Mouse (Mus musculus) spleen, embryonic (tissue): ENCODE measurements around the gene AC124502.3.
"Not testable (repeated sequence)": the region's sequence is repeated elsewhere in the genome, so short reads cannot be mapped to it uniquely, and the experiment has no call there.

Experiments used
- CTCF ChIA-PET: fragments of 350-600 bp; sonication (Branson Sonifier 250); formaldehyde crosslinking; loops from one replicate; lab custom pipeline; 2022; lab: Charles Lee

Gene AC124502.3

DNA sequence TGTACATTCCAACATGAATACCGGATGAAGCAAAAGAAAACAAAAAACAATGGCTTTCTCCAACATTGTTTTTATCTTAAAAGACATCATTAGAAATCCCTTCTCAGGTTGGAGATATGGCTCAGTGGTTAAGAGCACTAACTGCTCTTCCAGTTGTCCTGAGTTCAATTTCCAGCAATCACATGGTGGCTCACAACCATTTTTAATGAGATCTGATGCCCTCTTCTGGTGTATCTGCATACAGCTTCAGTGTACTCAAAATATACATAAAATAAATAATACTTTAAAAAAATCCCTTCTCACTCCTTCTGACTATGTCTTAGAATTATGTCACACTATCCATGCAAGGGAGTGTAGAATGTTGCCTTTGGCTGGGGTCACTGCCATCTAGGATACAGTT, 40.6 kb downstream of the AC124502.3 start:
- CTCF ChIA-PET, result interaction anchor here (0.7 to 0.9 kb wide), 2 partner anchors 59 to 62 kb away, joined by 4 to 6 read pairs; no protein-coding TSS in a partner anchor

DNA sequence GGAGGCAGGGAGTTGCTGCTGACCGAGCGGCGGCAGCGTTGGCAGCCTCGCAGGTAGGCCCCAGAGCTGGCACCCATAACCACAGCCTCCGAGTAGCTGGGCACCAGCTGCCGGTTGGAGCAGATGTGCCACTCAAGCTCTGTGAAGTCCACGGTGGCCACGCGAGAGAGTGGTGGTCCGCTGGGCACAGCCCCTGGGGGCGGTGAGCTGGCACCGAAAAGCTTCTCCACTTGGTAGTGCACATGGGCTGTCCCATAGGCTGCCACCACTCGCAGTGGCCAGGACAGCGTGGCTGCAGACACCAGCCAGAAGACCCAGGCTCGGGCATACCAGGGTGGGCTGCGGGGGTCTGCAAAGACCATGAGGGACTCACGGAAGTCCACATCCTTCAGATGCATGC, 43.3 kb downstream of the AC124502.3 start:
- CTCF ChIA-PET, result interaction anchor here (0.5 kb wide), 2 partner anchors 487 to 602 kb away, joined by 3 to 4 read pairs; no protein-coding TSS in a partner anchor

- CTCF ChIA-PET, result interaction anchor here (0.5 kb wide), 1 partner anchor 602 kb away, joined by 4 read pairs; no protein-coding TSS in a partner anchor
These were observed 43.9 kb downstream of the AC124502.3 start for GRCm38 (mm10) chr19:5082596-5082995.

- CTCF ChIA-PET, result interaction anchor here (0.5 kb wide), 1 partner anchor 106 kb away, joined by 16 read pairs; no protein-coding TSS in a partner anchor
These were observed 45.5 kb downstream of the AC124502.3 start for GRCm38 (mm10) chr19:5083961-5084833.

- CTCF ChIA-PET, result no interaction called here
These were observed 46.1 kb downstream of the AC124502.3 start for GRCm38 (mm10) chr19:5084834-5085144.

GRCm38 (mm10) chr19:5085145-5085863, 46.6 kb downstream of the AC124502.3 start, which contains the start of gene Tmem151a:
Gene Tmem151a, minus strand, starts transcription at chr19:5085531.
- CTCF ChIA-PET, result no interaction called here

- CTCF ChIA-PET, result not testable (repeated sequence)
These were observed 47.8 kb downstream of the AC124502.3 start for GRCm38 (mm10) chr19:5086533-5086932.

GRCm38 (mm10) chr19:5087884-5088728, 49.4 kb downstream of the AC124502.3 start, which contains the start of gene Yif1a:
Gene Yif1a, plus strand, starts transcription at chr19:5088538.
- CTCF ChIA-PET, result no interaction called here

GRCm38 (mm10) chr19:5089324-5089723, 50.6 kb downstream of the AC124502.3 start:
- CTCF ChIA-PET, result interaction anchor here (0.5 to 0.9 kb wide), 3 partner anchors 13 to 1751 kb away, joined by 3 to 7 read pairs (median 4); no protein-coding TSS in a partner anchor

- CTCF ChIA-PET, result no interaction called here
These were observed 53.4 kb downstream of the AC124502.3 start for GRCm38 (mm10) chr19:5092083-5092482.

GRCm38 (mm10) chr19:5093481-5094242, 55.0 kb downstream of the AC124502.3 start:
- CTCF ChIA-PET, result no interaction called here

- CTCF ChIA-PET, result no interaction called here
These were observed 55.5 kb downstream of the AC124502.3 start for GRCm38 (mm10) chr19:5094243-5094632.

GRCm38 (mm10) chr19:5094746-5095417, 56.2 kb downstream of the AC124502.3 start:
- CTCF ChIA-PET, result no interaction called here

DNA sequence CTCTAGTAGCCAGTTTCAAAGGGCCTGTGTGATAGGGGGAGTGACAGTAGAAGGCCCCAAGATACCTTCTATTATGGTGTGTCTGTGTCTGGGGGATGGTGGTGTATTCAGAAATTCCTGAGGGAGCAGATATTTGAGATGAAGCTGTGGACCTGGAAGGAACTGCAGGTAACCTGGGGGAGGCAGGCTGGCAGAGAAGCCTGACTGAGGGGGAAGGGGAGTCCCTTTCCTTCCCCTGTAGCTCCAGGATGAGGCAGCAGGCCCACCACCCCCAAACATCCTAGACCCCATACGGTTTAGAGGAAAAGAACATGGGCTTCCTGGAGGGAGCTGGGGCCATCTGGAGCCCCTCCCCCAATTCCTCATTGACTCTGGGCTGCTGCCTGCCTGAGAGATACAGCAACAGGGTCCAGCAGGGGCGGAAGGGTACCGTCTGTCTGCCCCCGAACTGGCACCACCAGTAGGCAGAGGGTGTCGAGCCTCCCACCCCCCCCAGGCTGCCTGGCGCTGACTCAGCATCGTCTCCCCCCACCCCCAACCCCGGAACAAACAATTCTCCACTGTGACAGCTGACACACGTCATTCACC, 57.3 kb downstream of the AC124502.3 start:
- CTCF ChIA-PET, result no interaction called here

- CTCF ChIA-PET, result interaction anchor here (0.5 to 0.6 kb wide), 4 partner anchors 66 to 1215 kb away, joined by 3 to 9 read pairs (median 4); no protein-coding TSS in a partner anchor
These were observed 59.1 kb downstream of the AC124502.3 start for GRCm38 (mm10) chr19:5097521-5098362.

GRCm38 (mm10) chr19:5098363-5099143, 59.9 kb downstream of the AC124502.3 start, which contains the start of gene Cnih2:
Gene Cnih2, minus strand, starts transcription at chr19:5098521.
- CTCF ChIA-PET, result interaction anchor here (1.3 kb wide), 1 partner anchor 44 kb away, joined by 3 read pairs; no protein-coding TSS in a partner anchor
